Mouse (Mus musculus): ENCODE data around the gene Gltp. TPM values are rescaled to one million over a fixed set of nuclear protein-coding genes. Genes with fewer than 3 reads are reported as not detected.

The Gltp gene
- polyA plus RNA-seq, 1 experiment from 2014 or later = 30.4 TPM

DNA sequence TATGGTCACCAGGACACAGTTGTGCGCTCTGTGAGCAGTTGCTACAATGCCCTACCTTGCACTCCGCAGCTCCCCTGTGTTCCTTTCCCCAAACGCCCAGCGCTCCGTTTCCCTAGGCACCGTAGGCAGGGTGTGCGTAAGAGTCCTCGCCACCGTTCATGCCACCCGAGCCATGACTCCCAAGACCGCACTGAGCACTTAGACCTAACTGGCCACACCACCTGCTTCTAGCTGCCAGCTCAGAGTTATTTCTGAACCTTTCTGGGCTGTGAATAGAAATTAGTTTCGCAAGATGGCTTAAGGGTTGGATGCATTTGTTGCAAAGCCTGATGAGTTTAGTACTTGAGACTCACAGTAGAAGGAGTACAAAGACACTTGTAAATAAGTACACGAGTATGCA is 32.1 kb upstream of the Gltp start:
- 92% methylated on average over 13 of the region's 13 CpGs for WGBS
- Histone ChIP-seq H3K9me3 (ENCODE audit: control insufficient read depth, low read length) (no peaks in the 10 kb centered on the region), H3K27me3 (ENCODE audit: control insufficient read depth, insufficient read depth, low read length) (no peaks in the 10 kb centered on the region), H3K4me3 (replicated peaks; ENCODE audit: low read depth, low read length) (no peak overlapping the region), H3K4me1 (ENCODE audit: control insufficient read depth, insufficient read depth, low read length) (no peaks in the 10 kb centered on the region), H3K4me2 (ENCODE audit: low read length) (no peak overlapping the region), H3K36me3 (ENCODE audit: control insufficient read depth, insufficient read depth, low read length) (peaks cover 61% of the 10 kb centered on the region), H3K9ac (replicated peaks; ENCODE audit: low read length) (no peak overlapping the region), H3K27ac (replicated peaks; ENCODE audit: low read depth, low read length) (no peak overlapping the region)
- no peak for DNase-seq
- ATAC-seq (ENCODE audit: low FRiP score, low TSS enrichment) = no peak

DNA sequence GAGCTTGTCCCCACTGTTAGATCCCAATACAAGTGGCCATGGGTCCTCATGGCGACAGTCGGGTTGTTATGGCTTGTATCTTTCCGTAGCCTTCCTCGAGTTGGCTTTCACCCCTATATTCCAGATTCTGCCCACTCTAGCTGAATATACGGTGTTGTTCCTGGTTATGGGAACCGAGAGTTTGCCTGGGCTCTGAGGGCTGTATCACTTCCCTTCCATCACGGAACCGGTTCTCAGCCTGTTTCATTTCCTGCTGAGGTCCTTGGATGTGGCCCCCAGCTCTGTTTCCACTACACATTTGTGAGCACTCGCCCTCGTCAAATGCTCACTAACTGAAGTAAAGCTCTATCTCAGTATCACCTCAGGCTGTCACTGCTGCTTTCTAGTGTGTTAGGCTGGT is 31.2 kb upstream of the Gltp start:
- Histone ChIP-seq H3K27me3 (ENCODE audit: control insufficient read depth, insufficient read depth, low read length) (no peaks in the 10 kb centered on the region), H3K9me3 (ENCODE audit: control insufficient read depth, low read length) (no peaks in the 10 kb centered on the region), H3K4me2 (ENCODE audit: low read length) (no peak overlapping the region), H3K9ac (replicated peaks; ENCODE audit: low read length) (no peak overlapping the region), H3K36me3 (ENCODE audit: control insufficient read depth, insufficient read depth, low read length) (peaks cover 63% of the 10 kb centered on the region), H3K4me1 (ENCODE audit: control insufficient read depth, insufficient read depth, low read length) (no peaks in the 10 kb centered on the region), H3K27ac (replicated peaks; ENCODE audit: low read depth, low read length) (no peak overlapping the region), H3K4me3 (replicated peaks; ENCODE audit: low read depth, low read length) (no peak overlapping the region)
- DNase-seq = no peak
- WGBS = 94% methylated on average over 10 of the region's 10 CpGs
- ATAC-seq (ENCODE audit: low FRiP score, low TSS enrichment) = no peak

DNA sequence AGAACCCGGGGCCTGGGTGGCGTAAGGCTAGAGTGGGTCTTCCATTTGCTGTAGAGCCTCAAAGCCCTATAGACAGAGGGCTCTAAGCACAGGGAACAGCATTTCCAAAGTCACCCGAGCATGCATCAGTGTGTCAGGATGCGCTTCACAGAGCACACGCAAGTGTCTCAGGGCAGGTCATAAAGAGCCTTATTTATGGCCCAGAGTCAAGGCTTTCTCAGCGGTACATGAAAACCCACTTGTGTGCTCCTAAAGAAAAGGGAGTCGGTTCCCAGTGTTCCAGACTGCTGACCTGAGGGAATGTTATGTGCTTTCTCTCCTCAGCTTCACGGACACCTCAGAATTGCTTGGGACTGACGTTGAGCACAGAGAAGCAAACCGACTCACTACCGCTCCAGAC is 30.0 kb upstream of the Gltp start:
- no peak overlapping the region for H3K4me3 ChIP-seq (replicated peaks; ENCODE audit: low read depth, low read length)
- no peaks in the 10 kb centered on the region for H3K27me3 ChIP-seq (ENCODE audit: control insufficient read depth, insufficient read depth, low read length)
- no peak for ATAC-seq (ENCODE audit: low FRiP score, low TSS enrichment)
- no peaks in the 10 kb centered on the region for H3K4me1 ChIP-seq (ENCODE audit: control insufficient read depth, insufficient read depth, low read length)
- H3K4me2 ChIP-seq (ENCODE audit: low read length) = no peak overlapping the region
- H3K9ac ChIP-seq (replicated peaks; ENCODE audit: low read length) = no peak overlapping the region
- no peaks in the 10 kb centered on the region for H3K9me3 ChIP-seq (ENCODE audit: control insufficient read depth, low read length)
- H3K36me3 ChIP-seq (ENCODE audit: control insufficient read depth, insufficient read depth, low read length) = peaks cover 73% of the 10 kb centered on the region
- no peak for DNase-seq
- H3K27ac ChIP-seq (replicated peaks; ENCODE audit: low read depth, low read length) = no peak overlapping the region
- 91% methylated on average over 11 of the region's 11 CpGs for WGBS

- H3K9ac ChIP-seq (replicated peaks; ENCODE audit: low read length) = no peak overlapping the region
- H3K36me3 ChIP-seq (ENCODE audit: control insufficient read depth, insufficient read depth, low read length) = peaks cover 81% of the 10 kb centered on the region
- DNase-seq = no peak
- no peak for ATAC-seq (ENCODE audit: low FRiP score, low TSS enrichment)
- H3K27me3 ChIP-seq (ENCODE audit: control insufficient read depth, insufficient read depth, low read length) = no peaks in the 10 kb centered on the region
- 96% methylated on average over 6 of the region's 6 CpGs for whole genome bisulfite sequencing
- no peak overlapping the region for H3K4me3 ChIP-seq (replicated peaks; ENCODE audit: low read depth, low read length)
- H3K4me2 ChIP-seq (ENCODE audit: low read length) = no peak overlapping the region
- no peaks in the 10 kb centered on the region for H3K9me3 ChIP-seq (ENCODE audit: control insufficient read depth, low read length)
- H3K27ac ChIP-seq (replicated peaks; ENCODE audit: low read depth, low read length) = no peak overlapping the region
- H3K4me1 ChIP-seq (ENCODE audit: control insufficient read depth, insufficient read depth, low read length) = no peaks in the 10 kb centered on the region
These were observed 29.1 kb upstream of the Gltp start for GRCm38 (mm10) chr5:114719928-114720270.

DNA sequence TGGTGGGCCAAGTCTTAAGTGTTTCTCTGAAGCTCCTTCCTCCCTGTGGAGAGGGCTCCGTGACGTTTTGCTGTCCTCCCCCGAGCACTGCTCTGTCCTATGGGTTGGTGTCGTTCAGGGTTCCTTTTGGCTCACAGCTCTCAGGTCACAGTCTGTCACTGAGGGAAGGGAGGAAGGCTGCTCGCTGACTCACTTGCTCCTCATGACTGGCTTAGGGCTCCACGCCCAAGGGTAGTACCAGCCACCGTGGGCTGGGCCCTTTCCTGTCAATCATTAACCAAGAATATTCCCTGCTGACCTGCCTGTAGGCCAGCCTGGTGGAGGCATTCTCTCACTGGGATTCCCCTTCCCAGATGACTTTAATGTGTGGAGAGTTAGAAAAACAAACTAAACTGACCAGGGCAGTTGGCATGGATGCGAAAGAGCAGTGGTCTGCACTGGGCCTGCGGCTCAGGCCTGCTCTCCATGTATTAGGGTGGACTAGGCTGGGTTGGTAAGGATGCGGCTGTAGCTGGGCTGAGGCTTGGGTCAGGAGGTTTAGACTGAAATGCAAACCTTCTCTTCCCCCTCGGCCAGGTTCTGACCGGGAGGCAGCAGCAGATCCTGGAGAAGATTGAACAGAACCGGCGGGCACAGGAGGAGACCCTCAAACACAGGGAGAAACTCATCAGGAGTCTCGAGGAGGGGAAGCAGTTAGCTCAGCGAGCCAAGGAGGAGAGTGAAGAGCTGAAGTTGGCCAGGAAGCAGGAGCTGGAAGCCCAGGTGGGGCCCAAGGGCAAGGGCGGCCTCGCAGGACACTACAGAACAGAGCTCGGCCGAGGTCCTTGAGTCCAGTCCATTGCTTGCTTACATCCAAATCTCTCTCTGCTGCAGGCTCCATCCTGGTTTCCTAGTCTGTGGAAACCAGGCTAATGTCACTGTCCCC is 28.5 kb upstream of the Gltp start:
- Histone ChIP-seq H3K4me2 (ENCODE audit: low read length) (no peak overlapping the region), H3K36me3 (ENCODE audit: control insufficient read depth, insufficient read depth, low read length) (peaks cover 85% of the 10 kb centered on the region), H3K4me1 (ENCODE audit: control insufficient read depth, insufficient read depth, low read length) (no peaks in the 10 kb centered on the region), H3K27ac (replicated peaks; ENCODE audit: low read depth, low read length) (no peak overlapping the region), H3K27me3 (ENCODE audit: control insufficient read depth, insufficient read depth, low read length) (no peaks in the 10 kb centered on the region), H3K4me3 (replicated peaks; ENCODE audit: low read depth, low read length) (no peak overlapping the region), H3K9ac (replicated peaks; ENCODE audit: low read length) (no peak overlapping the region), H3K9me3 (ENCODE audit: control insufficient read depth, low read length) (no peaks in the 10 kb centered on the region)
- WGBS = 93% methylated on average over 20 of the region's 20 CpGs
- ATAC-seq (ENCODE audit: low FRiP score, low TSS enrichment) (no peak), DNase-seq (no peak)

GRCm38 (mm10) chr5:114718483-114718882 is 27.7 kb upstream of the Gltp start:
- ATAC-seq (ENCODE audit: low FRiP score, low TSS enrichment) = no peak
- Histone ChIP-seq H3K4me1 (ENCODE audit: control insufficient read depth, insufficient read depth, low read length) (no peaks in the 10 kb centered on the region), H3K36me3 (ENCODE audit: control insufficient read depth, insufficient read depth, low read length) (peaks cover 87% of the 10 kb centered on the region), H3K9ac (replicated peaks; ENCODE audit: low read length) (no peak overlapping the region), H3K4me3 (replicated peaks; ENCODE audit: low read depth, low read length) (no peak overlapping the region), H3K4me2 (ENCODE audit: low read length) (no peak overlapping the region), H3K9me3 (ENCODE audit: control insufficient read depth, low read length) (no peaks in the 10 kb centered on the region), H3K27me3 (ENCODE audit: control insufficient read depth, insufficient read depth, low read length) (no peaks in the 10 kb centered on the region), H3K27ac (replicated peaks; ENCODE audit: low read depth, low read length) (no peak overlapping the region)
- DNase-seq = no peak
- WGBS = 91% methylated on average over 13 of the region's 13 CpGs

DNA sequence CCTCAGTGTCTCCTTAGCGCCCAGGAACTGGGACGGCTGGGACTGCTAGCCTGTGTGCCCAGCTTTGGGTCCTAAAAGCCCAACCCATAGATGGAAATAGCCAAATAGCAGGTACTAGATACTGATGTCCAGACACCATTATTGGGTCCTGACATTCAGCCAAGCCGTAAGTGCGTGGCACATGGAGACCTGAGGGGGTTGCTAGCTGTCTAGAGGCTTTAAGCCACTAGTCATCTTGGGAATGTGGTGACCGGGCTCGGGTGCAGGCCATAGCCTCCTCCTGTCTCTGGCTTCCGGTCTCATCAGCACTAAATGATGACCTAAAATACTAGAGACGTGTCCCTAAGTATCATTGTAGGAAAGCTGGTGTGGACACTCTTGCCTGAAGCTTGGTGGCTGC is 27.2 kb upstream of the Gltp start:
- Histone ChIP-seq H3K4me2 (ENCODE audit: low read length) (no peak overlapping the region), H3K36me3 (ENCODE audit: control insufficient read depth, insufficient read depth, low read length) (peaks cover 92% of the 10 kb centered on the region), H3K4me3 (replicated peaks; ENCODE audit: low read depth, low read length) (no peak overlapping the region), H3K9ac (replicated peaks; ENCODE audit: low read length) (no peak overlapping the region), H3K9me3 (ENCODE audit: control insufficient read depth, low read length) (no peaks in the 10 kb centered on the region), H3K27me3 (ENCODE audit: control insufficient read depth, insufficient read depth, low read length) (no peaks in the 10 kb centered on the region), H3K4me1 (ENCODE audit: control insufficient read depth, insufficient read depth, low read length) (no peaks in the 10 kb centered on the region), H3K27ac (replicated peaks; ENCODE audit: low read depth, low read length) (no peak overlapping the region)
- WGBS = 95% methylated on average over 8 of the region's 8 CpGs
- ATAC-seq (ENCODE audit: low FRiP score, low TSS enrichment) (no peak), DNase-seq (no peak)

DNA sequence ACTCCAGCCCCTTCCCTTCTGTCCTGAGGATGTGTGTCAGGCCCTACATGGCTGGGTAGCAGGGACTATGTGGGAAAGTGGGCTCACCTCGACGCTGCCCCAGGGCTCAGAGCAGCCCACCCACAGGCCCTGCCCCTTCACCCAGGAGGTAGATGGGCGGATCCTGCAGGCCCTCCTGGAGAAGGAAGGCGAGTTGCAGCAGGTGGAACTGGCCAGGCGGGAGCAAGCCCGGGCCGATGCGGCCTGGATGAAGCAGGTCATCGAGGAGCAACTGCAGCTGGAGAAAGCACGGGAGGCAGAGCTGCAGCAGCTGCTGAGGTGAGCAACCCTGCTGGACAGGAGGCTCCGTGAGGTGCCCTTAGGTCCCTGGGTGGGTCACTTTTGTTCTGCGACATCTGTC is 26.5 kb upstream of the Gltp start:
- Histone ChIP-seq H3K27me3 (ENCODE audit: control insufficient read depth, insufficient read depth, low read length) (no peaks in the 10 kb centered on the region), H3K9me3 (ENCODE audit: control insufficient read depth, low read length) (no peaks in the 10 kb centered on the region), H3K27ac (replicated peaks; ENCODE audit: low read depth, low read length) (no peak overlapping the region), H3K9ac (replicated peaks; ENCODE audit: low read length) (no peak overlapping the region), H3K36me3 (ENCODE audit: control insufficient read depth, insufficient read depth, low read length) (peaks cover 98% of the 10 kb centered on the region), H3K4me1 (ENCODE audit: control insufficient read depth, insufficient read depth, low read length) (no peaks in the 10 kb centered on the region), H3K4me3 (replicated peaks; ENCODE audit: low read depth, low read length) (no peak overlapping the region), H3K4me2 (ENCODE audit: low read length) (no peak overlapping the region)
- DNase-seq = no peak
- WGBS = 93% methylated on average over 12 of the region's 12 CpGs
- ATAC-seq (ENCODE audit: low FRiP score, low TSS enrichment) = no peak

DNA sequence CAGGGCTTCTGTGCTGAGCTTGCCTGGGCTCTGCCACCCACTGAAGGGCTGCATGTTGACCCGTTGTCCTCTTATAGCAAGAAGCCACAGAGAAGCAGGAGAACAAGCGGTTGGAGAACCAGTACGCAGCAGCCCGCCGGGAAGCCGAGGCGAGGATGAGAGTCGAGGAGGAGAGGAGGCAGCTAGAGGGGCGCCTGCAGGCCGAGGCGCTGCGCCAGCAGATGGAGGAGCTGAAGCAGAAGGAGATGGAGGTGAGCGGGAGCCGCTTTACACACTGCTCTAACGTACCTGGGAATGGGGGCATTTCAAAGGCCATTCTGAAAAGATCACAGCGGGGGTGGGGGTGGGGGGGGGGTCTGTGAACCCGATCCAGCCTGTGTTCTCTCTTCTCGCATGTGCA is 23.8 kb upstream of the Gltp start:
- 94% methylated on average over 18 of the region's 18 CpGs for WGBS
- DNase-seq = no peak
- H3K4me3 ChIP-seq (replicated peaks; ENCODE audit: low read depth, low read length) = no peak overlapping the region
- H3K27me3 ChIP-seq (ENCODE audit: control insufficient read depth, insufficient read depth, low read length) = no peaks in the 10 kb centered on the region
- no peak overlapping the region for H3K27ac ChIP-seq (replicated peaks; ENCODE audit: low read depth, low read length)
- H3K4me2 ChIP-seq (ENCODE audit: low read length) = no peak overlapping the region
- no peaks in the 10 kb centered on the region for H3K4me1 ChIP-seq (ENCODE audit: control insufficient read depth, insufficient read depth, low read length)
- H3K9me3 ChIP-seq (ENCODE audit: control insufficient read depth, low read length) = no peaks in the 10 kb centered on the region
- no peak for ATAC-seq (ENCODE audit: low FRiP score, low TSS enrichment)
- H3K9ac ChIP-seq (replicated peaks; ENCODE audit: low read length) = no peak overlapping the region
- H3K36me3 ChIP-seq (ENCODE audit: control insufficient read depth, insufficient read depth, low read length) = peaks cover 86% of the 10 kb centered on the region
